Mouse (Mus musculus) retina, embryonic 14.5 days (tissue): ENCODE results near the gene Ciz1.

Experiments
- DNase-seq: peaks from one replicate; pipeline ENCODE4 v3.0.0-alpha.2; 2015; ENCODE audit warnings: low spot score

The Ciz1 gene

DNA sequence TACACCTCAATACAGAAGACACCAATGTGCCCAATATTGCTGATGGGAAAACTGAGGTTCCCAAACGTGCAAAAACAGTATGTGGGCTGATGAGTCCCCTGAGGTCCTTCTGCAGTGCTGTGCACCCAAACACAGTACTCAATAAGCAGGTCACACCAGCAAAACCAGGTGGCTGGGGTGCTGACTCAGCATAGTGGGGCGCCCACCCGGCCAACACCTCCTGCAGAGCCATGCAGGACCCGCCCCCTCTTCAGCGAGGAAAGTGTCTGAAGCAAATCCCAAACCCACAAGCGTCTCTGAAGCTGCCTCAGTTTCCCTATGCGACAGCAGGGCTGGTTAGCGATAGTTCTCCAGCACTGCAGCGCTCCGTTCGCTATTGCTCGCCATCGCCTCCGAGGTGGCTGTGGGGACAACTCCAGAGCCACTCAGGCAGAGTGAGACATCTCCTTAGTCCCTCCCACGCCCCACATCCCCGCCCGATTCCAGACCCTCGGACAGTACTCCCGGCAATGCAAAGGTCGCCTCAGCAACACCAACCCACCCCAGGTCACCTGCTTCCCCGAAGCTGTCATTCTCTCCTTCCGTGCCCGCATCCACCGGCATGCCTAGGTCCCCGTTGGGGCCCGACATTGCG, 29.1 kb downstream of the Ciz1 start:
- DNase-seq = peak; percentile 52

DNA sequence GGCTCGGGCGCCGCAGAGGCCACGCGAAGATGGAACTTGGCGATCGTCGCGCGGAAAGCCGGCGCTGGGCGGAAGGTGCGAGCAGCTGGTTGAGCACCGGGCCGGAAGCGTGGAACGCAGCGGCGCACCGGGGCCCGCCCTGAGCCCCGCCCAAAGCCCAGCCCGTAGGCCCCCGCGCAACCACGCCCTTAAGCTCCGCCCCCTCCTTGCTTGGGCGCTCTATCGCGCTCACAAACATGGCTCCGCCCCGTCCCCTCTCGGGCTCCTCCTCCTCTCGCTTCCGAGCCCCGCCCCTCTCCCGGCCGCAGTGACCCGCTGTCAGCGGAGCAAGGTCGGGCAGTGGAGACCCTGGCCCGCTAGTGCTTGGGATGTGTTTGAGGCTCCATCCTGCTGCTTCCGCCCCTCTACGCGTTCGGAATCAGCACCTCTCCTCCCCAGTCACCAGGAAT, 29.7 kb downstream of the Ciz1 start, which contains the start of gene 1110008P14Rik:
1110008P14Rik (minus strand) TSS at position 164 of the 449 bp plus-strand sequence.
- peak; percentile 97 for DNase-seq

DNA sequence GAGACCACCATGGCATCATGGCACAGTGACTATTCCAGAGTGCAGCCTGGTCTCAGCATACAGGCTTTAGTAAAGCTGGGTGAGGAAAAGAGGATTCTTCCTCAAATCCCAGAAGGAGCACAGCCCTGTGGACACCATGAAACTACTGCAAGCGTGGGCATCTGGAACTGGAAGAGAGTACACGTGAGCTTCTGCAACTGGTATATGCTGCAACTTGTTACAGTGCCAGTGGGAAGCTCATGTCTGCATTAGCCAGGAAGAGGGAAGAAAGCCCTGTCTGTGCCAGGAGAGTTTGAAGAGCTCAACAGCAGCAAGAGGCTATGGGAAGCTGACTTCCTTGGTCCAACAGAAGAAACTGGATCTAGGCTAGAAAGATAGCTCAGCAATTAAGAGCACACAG, 30.6 kb downstream of the Ciz1 start:
- DNase-seq = no peak

DNA sequence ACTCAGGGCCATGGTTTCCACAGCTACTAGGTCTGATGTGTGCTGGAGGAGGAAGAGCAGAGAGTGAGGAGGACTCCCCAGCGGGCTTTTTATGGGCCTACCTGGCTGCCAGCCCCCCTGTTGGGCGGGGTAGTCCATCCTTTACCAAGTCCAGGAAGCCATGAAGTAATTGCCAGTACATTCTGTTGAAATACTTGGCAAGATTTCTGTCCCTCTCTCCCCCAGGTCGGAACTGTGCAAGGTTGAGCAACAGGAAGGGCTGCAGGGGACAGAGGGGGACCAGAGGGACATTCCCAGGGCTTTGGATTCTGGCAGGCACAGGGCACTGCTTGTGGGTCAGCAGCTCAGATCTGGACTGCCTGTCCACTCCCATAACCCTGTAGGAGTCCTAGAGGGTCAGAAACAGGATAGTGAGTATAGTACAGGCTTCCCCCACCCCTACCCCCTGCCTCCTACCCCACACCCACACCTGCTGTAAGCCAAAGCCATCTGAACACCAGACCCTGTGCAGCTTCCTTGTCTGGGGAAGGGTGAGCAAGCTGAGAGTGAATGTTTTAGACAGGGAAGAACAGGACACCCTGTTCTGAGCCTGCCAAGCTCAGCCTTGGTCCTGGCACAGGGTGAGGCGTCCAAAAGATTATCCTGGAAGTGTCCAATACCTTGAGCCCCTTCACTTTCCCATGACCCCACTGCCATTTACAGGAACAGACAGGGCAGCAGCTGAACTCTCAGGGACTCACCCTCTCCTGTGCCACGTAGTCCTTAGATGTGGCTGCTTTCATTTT, 35.8 kb downstream of the Ciz1 start, which contains the start of gene Lcn2:
Lcn2 (minus strand) TSS at position 547 of the 785 bp plus-strand sequence.
- DNase-seq = no peak

DNA sequence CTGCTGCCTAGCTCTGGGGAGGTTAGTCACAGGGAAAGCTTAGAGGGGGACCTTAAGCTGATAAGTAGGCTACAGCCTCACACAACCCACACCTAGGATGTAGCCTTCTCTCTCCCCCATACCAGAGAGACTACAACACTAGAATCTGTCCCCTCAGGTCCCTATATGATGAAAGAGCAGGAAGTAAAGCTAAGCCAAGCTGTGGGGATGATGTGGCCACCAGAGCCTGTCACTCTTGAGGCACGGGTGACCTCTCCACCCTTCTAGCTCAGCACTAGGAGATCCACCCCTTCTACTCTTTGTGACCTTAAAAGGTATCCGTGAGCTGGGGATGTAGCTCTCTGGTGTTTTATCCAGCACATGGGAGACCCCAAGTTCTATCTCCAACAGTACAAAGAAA, 37.0 kb downstream of the Ciz1 start:
- DNase-seq = no peak

DNA sequence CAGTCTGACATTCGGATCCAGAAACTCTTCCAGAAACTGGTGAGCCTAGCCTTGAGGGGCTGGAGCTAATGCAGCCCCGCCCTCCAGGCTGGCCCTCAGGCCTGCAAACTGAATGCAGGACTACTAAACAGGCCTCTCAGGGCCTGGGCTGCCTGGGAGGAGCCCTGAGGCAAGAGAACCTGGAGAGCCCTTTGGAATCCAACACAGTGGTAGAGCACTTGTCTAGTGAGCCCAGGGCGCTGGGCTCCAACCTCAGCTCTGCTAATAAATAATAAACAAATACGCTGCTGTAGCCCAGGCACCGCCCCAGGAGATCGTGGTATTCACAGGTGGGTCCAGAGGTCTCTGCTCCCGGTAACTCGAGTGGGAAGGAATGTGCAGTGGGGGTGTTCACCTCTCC, 38.7 kb downstream of the Ciz1 start:
- no peak for DNase-seq

DNA sequence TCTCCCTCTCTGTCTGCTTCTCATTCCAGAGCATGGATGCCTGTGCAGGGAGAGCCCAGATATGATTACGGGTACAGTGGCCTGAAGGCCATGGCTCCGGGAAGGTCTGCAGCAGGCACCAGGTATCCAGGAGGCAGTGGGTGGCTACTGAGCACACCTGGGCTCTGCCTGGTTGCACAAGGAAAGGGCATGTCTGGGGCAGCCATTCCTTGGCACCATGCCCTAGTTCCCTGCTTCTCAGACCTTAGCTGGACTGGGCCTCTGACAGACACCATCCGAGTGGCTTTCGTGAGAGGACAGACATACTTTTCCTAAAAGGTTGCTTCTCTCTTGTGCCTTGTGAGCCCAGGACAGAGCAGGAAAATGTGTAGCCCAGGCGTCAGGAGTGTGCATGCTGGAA, 39.9 kb downstream of the Ciz1 start:
- no peak for DNase-seq

DNA sequence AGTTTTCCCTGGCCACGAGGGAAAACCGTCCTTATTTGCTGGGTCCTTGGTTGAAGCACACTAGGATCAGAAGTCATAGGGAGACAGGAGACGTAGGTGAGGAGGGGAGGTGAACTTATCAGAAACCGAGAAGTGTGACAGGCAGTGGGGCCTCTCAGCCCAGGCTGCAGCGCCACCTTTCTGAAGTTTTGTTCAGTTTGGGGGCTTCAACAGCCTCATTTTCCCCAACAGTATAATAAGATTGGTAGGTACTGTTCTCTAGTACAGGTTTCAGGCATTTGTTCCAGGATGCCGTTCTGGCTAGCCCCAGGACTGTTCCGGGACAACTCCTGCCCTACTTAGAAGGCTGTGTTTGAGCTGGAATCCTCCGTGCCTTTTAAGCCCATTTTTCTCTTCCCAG, 42.8 kb downstream of the Ciz1 start:
- peak; percentile 55 for DNase-seq

DNA sequence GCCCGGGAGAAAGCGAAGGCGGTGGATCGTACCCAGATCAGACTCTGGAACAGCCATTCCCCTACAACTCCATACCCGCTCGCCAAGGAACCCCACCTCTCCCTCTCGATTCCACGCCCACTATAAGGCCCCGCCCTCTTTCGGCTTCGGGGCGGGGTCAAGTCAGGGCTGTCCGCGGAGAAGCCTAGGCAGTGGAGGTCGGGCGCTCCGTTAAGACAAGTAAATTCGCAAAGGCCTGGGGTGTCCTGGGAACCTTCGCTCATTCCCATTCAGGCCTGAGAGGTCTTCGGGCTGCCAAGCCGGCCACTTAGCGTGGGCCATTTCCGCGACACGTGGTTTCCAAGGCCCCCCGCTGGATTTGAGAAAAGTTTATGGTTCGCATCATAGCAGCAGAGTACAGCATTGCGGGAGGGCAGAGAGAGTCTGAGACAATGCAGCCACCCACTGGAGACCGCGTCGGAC, 43.4 kb downstream of the Ciz1 start, which contains the start of gene Ptges2:
Ptges2 (plus strand) TSS at position 413 of the 462 bp plus-strand sequence.
- peak; percentile 92 for DNase-seq

DNA sequence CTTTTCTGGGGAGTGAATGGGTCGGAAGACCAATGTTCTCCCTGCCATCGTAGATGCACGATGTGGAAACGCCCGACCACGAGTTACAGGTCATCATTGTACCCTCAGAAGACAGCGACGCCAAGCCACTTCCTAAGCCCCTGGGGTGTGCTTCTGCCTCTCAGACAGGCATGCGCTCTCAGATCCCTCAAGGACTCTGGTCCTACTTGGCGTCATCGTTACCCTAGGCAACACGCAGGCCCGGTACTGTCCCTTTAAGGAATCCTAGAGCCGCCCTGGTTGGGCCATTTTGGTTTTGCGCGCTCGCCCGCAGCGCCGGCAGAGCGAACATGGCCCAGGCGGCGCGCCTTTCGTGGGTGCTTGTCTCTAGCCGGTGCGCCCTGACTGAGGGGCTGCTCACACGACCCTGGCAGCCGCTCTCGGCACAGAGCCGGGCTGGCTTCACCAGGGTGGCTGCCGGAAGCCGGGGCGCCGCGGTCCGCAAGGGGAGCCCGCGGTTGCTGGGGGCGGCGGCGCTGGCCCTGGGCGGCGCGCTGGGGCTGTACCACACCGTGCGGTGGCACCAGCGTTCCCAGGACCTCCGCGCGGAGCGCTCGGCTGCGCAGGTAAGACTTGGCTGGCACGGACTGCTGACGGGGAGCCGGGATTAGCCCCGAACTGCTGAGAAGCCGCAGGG, 44.0 kb downstream of the Ciz1 start:
- peak; percentile 91 for DNase-seq

DNA sequence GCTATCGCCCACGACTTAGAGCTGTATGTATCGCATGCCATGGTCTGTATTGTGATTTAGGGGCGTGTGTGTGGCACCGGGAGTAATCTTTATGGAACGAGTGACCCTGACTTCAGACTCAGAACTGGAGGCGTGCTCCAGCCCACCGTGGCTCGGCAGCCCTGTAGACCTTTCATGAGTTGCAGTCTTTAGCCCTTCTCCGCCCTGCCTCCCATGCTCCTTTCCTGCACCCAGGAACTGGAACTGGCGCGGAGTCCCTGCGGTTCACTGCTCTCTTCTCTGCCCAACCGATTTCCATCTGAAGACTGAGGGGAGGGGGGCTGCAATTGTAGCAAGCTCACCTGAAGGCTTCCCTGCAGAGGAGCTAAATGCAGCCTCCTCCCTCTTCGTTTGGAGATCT, 44.6 kb downstream of the Ciz1 start:
- no peak for DNase-seq

DNA sequence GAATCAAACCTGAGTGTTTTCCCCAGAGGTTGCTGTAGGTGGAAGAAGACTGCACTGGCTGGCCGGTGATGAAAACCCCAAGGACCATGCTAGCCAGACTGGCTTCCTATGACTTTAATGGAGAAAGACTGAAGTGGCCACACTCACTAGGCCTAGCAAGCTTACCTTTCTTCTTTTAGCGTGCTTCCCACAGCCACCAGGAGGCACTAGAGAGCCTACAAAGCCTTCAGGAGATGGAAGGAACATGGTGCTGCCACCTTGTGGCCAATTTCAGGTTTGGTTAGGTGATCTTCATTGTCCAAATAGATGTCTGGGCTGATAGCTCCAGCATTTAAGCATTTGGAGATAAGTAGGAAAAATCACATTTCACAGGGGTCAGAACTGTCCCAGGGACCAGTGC, 52.5 kb downstream of the Ciz1 start:
- peak; percentile 100 for DNase-seq

DNA sequence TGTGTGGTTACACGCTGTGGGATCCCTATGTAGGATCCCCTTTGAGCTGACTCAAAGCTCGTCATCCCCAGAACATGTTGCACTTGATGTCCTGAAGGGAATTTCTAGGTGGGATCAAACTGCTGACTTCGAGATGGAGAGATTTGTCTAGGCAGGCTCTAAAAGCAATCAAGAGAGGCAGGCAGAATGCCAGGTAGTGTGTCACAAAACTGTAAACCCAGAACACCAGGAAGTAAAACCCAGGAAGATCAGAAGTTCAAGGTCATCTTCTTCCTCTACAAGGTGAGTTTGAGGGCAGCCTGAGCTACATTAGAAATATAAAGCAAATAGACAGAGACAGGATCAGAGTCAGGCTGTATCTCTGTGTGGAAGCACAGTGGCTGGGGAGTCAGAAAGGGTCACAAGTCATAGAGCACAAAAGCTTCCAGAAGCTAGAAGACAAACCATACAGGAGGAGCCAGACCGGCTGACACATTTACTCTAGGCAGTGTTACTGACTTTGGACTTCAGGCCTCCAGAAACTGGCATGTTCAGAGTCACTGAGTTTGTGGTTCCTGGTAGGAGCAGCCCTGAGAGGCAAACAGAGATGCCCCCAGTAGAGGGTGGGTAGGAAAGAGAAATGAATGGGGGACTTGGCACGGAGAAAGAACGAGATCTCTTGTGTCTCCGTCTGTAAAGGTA, 55.2 kb downstream of the Ciz1 start:
- no peak for DNase-seq

DNA sequence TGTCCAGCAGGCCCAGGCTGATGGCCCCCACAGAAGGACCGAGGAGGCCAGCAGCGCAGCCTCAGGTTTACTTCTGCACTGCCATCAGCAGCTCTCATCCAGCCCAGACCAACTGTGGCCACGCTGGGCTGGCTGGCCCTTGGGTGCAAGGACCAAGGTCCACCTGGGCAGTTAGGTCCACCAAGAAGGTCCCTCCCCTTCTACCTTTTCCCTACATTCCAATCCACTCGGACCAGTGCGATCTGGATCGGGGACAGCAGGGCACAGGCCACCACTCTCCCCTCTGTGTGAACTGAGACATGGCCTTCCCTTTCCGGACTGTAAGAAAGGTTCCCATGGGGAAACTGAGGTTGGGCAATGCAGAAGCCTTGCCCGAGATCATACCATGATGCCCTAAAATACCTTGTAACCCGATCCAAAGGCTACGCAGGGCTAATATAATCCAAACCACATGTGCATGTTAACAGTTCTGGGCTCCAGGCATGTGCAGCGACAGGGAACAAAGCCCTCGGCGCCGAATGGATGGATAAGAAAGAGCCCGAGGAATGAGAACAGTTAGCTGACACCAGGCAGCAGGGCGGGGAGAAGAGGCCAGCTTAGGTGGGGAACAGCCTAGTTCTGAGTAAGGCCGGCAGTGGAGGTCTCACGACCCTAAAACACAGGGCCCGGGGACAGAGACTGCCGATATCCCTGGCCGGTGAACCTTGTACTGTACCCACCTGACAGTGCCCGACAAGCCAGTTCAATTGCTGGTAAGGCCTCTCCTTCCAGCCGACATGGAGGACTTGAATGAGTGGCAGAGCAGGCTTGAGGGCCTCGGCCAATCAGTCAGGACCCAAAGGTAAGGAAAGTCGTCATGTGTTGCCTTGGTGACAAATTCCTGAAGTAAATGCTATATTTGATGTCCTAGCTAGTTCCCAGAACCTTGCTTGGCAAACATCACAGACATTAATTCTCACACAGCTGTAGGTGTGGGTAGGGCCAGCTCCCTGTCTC, 56.6 kb downstream of the Ciz1 start:
- DNase-seq = no peak

DNA sequence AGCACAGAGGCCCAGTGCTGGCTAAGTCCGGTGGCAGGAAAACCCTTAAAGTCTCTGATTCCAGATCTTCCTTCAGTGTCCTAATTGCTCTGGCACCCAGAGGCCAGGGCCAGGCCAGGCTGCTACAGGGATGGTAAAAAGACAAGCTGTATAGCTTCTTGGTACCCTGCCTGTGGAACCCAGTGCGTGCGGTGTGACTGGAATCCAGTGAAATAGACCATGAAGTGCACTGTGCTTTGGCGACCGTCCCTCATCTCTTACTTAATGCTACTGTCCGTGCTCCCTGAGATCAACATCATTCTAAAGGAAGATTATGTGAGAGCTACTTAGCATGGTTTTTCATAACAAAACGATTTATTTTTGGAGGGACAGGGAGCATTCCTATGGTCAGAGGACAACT, 59.3 kb downstream of the Ciz1 start:
- no peak for DNase-seq

DNA sequence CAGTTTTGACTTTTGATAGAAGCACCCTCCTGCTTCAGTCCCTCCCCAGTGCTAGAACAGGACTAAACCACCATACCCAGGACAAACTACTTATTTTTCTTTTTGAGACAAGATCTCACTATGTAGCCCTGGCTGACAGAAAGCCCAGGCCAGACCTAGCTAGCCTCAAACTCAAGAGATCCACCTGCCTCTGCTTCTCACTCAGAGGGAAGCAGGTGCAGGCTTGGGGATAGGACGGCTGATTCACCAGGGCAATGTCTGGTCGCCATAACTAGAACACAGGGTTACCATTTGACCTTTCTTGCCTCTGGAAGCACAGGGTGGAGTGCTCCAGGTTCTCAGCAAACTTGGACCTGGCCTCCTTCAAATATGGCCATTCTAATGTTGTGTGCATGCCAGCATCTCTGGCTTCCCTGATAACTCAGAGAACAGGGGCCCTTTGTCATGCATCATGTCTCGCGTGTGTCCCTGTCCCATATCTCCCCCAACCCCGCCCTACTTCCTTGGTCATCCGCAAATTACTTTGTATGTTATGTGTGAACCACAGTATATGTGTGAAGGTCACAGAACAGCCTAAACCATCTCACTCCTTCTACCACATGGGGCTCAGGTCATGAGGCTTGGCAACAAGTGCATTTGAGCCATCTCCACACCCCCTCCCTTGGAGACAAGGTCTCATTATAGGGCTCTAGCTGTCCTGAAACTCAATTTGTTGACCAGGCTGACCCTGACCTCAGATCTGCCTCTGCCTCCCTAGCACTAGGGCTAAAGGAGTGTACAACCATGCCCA, 60.8 kb downstream of the Ciz1 start:
- no peak for DNase-seq

DNA sequence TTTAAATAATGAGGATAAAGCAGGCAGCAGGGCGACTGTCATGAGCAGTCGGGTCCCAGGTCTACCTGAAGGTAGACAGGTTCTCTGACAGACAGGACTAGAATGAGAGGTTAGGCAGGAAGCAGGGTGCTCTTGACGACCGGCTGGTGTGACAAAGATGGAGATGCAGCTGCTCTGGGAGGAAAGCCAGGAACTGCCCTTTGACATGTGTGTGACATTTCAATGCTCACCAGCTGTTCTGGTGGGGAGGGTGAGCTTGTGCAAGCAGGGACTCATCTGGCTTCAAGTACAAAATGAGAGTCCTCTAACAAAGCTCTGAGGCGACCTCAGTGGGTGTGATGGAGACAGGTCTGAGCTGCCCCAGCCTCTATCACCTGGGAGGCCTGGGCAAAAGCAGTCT, 61.8 kb downstream of the Ciz1 start:
- no peak for DNase-seq

DNA sequence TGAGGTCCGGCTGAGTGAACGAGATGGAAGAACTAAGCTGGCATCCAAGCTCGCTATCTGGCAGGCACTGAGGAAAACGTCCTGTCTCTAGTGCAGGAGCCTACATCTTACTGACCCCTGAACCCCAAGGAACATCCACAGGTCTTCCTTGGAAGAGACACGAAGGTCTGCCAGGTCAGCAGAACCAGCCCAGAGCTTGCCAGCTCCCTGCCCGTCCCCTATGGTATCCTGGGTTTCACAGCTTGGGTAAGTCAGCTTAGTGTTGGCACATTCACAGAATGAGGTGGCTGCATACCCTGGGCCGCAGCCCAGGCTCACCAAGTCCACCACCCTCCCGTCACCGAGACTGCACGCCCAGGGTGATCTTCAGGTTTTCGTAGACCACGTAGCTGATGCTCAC, 63.7 kb downstream of the Ciz1 start:
- DNase-seq = no peak

DNA sequence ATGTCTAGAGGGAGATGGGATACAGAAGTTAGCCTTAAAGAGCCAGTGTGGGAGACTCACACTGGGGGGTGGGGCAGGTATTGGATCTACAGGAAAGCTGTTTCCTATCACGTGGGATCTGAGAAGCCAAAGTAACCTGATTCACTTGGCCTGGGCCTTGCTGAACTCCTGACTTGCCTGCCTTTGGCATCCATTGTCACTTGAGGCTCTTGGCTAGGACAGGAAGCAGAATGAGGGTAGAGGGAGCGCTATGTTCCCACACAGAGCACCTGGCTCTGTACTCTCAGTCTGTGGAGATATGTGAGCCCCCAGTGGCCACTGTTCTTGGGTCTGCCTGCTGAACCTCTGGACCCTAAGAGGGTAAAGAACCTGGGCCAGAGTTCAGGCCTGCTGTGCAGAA, 64.4 kb downstream of the Ciz1 start:
- DNase-seq = no peak

DNA sequence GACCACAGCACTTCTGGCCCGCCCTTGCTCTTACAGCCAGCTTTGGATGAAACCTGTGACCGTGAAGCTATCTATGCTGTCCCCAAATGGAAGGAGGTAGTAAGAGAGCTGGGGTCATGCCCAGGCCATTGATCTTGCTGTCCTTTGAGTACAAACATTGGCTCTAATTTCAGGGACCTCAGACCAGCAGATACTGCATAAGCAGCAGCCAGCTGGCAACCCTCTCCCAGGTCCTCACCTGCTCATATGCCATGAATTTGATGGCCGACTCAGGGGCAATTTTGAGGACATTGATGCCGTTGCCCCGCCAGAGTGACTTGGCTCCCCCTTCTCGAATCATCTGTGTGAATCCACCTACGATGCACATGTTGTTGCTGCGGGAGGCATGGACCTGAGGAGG, 65.4 kb downstream of the Ciz1 start:
- DNase-seq = no peak
